Mouse (Mus musculus) stomach, postnatal 0 days (tissue): ENCODE results near the gene Epdr1. TPM values are rescaled to one million over a fixed set of nuclear protein-coding genes. Genes with fewer than 3 reads are reported as not detected.

Experiments
- ATAC-seq: fragments of 200-750 bp; cut with Nextera tagmentation; 2 replicates; pipeline ENCODE4 v1.8.0; 2017; ENCODE audit not compliant: low FRiP score, low TSS enrichment
- DNase-seq: peaks from one replicate; pipeline ENCODE4 v3.0.0-alpha.2; 2016; ENCODE audit warnings: low spot score
- H3K27ac ChIP-seq: fragments of 300-500 bp; sonication (generic); replicated peaks from 2 replicates; pipeline ENCODE4 v1.5.1; 2014; ENCODE audit warnings: mild to moderate bottlenecking, control low read depth
- H3K27me3 ChIP-seq: fragments of 300-500 bp; sonication (generic); 2 replicates; pipeline ENCODE4 v1.6.1; 2014; ENCODE audit warnings: low read length; ENCODE audit not compliant: control insufficient read depth, insufficient read depth
- H3K36me3 ChIP-seq: fragments of 300-500 bp; sonication (generic); 2 replicates; pipeline ENCODE4 v1.6.1; 2014; ENCODE audit warnings: low read length, mixed read lengths; ENCODE audit not compliant: control insufficient read depth, insufficient read depth
- H3K4me1 ChIP-seq: fragments of 300-500 bp; sonication (generic); replicated peaks from 2 replicates; pipeline ENCODE4 v1.6.1; 2014; ENCODE audit warnings: antibody characterized with exemption; ENCODE audit not compliant: control insufficient read depth, insufficient read depth
- H3K4me2 ChIP-seq: fragments of 300-500 bp; sonication (generic); replicated peaks from 2 replicates; pipeline ENCODE4 v1.6.1; 2014; ENCODE audit warnings: low read depth, mild to moderate bottlenecking, control low read depth, moderate library complexity
- H3K4me3 ChIP-seq: fragments of 300-500 bp; sonication (generic); 2 replicates; pipeline ENCODE4 v1.5.1; 2014; ENCODE audit warnings: low read depth, low read length, control low read depth
- H3K9ac ChIP-seq: fragments of 300-500 bp; sonication (generic); 2 replicates; pipeline ENCODE4 v1.6.1; 2014; ENCODE audit warnings: mild to moderate bottlenecking, low read length, control low read depth, mixed read lengths
- H3K9me3 ChIP-seq: fragments of 300-500 bp; sonication (generic); 2 replicates; pipeline ENCODE4 v1.6.1; 2016; ENCODE audit warnings: low read length; ENCODE audit not compliant: control insufficient read depth
- CTCF ChIP-seq: IDR thresholded peaks from 2 replicates; pipeline ENCODE4 v1.5.1; 2016; ENCODE audit warnings: antibody characterized with exemption, low read depth, mild to moderate bottlenecking, moderate library complexity
- EP300 ChIP-seq: optimal IDR thresholded peaks from 2 replicates; pipeline ENCODE3; 2016; ENCODE audit warnings: antibody characterized with exemption
- WGBS: fragments of 180-500 bp; shearing (Covaris S2); extraction: QIAGEN DNeasy Blood & Tissue Kit; methylation state at CpG from one replicate; pipeline ENCODE4 v1.1.7; 2014; 5-methylcytosine and 5-hydroxymethylcytosine counted together
- polyA plus RNA-seq: library from polyadenylated mRNA; unstranded; fragments of >200 nt; fragmentation: Nextera tagmentation; extraction: Ambion mirVana; gene quantifications from 2 replicates; pipeline ENCODE4 v1.2.1, GENCODE M21; 2015

Epdr1 gene
- polyA plus RNA-seq, 1 experiment from 2014 or later = 13.6 TPM

- no peak for TF ChIP-seq EP300
- 74% methylated on average over 1 of the region's 1 CpGs for WGBS
- DNase-seq (no peak), ATAC-seq (no peak)
- H3K4me3 ChIP-seq = no peak overlapping the region
- H3K9ac ChIP-seq = no peak overlapping the region
- H3K27ac ChIP-seq = no peak overlapping the region
- no peaks in the 10 kb centered on the region for H3K36me3 ChIP-seq
- no peak overlapping the region for H3K4me2 ChIP-seq
- H3K27me3 ChIP-seq = no peaks in the 10 kb centered on the region
- no peaks in the 10 kb centered on the region for H3K9me3 ChIP-seq
- H3K4me1 ChIP-seq = no peaks in the 10 kb centered on the region
Observed at GRCm38 (mm10) chr13:19562510-19562909, 57.2 kb downstream of the Epdr1 start.

- no peak for DNase-seq
- WGBS = 68% methylated on average over 4 of the region's 4 CpGs
- TF ChIP-seq EP300 (no peak), CTCF (no peak)
Observed at GRCm38 (mm10) chr13:19555391-19555790, 64.3 kb downstream of the Epdr1 start.

More at GRCm38 (mm10) chr13:19555391-19555790, 64.3 kb downstream of the Epdr1 start:
- H3K27ac ChIP-seq = no peak overlapping the region
- H3K4me2 ChIP-seq = no peak overlapping the region
- no peak overlapping the region for H3K4me3 ChIP-seq
- no peaks in the 10 kb centered on the region for H3K4me1 ChIP-seq
- no peaks in the 10 kb centered on the region for H3K27me3 ChIP-seq
- no peaks in the 10 kb centered on the region for H3K36me3 ChIP-seq
- H3K9me3 ChIP-seq = no peaks in the 10 kb centered on the region
- no peak overlapping the region for H3K9ac ChIP-seq
- ATAC-seq = no peak

Other genes starting within 250 kb of the Epdr1 start
- gene Stard3nl, start 224.1 kb downstream of the Epdr1 start, polyA plus RNA-seq = 58.7 and 63.0 TPM in 2 replicates
- 6.8 and 8.4 TPM in 2 replicates for gene Sfrp4, start 3.2 kb upstream of the Epdr1 start, polyA plus RNA-seq
- gene Nme8, start 77.9 kb upstream of the Epdr1 start, polyA plus RNA-seq = not detected in 2 replicates
- gene Gpr141, start 204.3 kb upstream of the Epdr1 start, polyA plus RNA-seq = 0.17 and 0.22 TPM in 2 replicates